28 mouse cellular contexts compared by ENCODE assay signal in the genomic region with DNA sequence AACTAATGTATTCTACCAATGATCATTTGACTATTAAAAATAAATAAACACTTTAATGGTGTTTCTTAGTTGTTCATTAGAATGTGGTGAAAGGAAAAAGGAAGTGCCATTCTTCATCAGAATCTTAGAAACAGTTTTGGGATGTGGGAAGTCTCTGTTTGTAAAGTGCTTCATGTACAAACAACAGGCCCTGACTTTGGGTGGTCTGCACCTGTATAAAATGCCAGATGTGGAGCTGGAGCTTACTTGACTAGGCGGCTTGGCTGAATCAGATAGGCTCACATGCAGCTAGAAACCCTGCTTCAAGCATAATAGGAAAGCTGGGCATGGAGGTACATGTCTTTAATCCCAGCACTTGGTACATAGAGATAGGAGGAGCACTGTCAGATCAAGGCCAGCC.
DNase-seq lines count a peak whose midpoint lies in the region; ATAC-seq lines count a peak whose summit lies in the region.
"Had no signal": no experiment of that assay in that cellular context is flagged by ENCODE, and none has a peak within 500 bp of the region (broad histone marks: within the 10 kb centered on the region; RNA-seq: fewer than 3 reads in every experiment).

No protein-coding gene starts in this region.

- no peak overlapping the region for H3K4me2 ChIP-seq in limb, embryonic 11.5 days (ENCODE audit: low read depth, severe bottlenecking)
- H3K4me2 ChIP-seq in limb, embryonic 13.5 days (replicated peaks) = no peak overlapping the region
- H3K4me2 ChIP-seq: embryonic facial prominence, embryonic 13.5 days; embryonic facial prominence, embryonic 15.5 days; forebrain, embryonic 12.5 days had no signal

- H3K4me1 ChIP-seq in limb, embryonic 11.5 days (ENCODE audit: control insufficient read depth, insufficient read depth, low read length) = no peaks in the 10 kb centered on the region
- H3K4me1 ChIP-seq in limb, embryonic 10.5 days = no peaks in the 10 kb centered on the region
- H3K4me1 ChIP-seq in limb, embryonic 13.5 days = no peaks in the 10 kb centered on the region
- H3K4me1 ChIP-seq: embryonic facial prominence, embryonic 13.5 days; embryonic facial prominence, embryonic 15.5 days; forebrain, embryonic 10.5 days; forebrain, embryonic 12.5 days had no signal

- DNase-seq in limb, embryonic 11.5 days (ENCODE audit: low spot score) = peak; percentile 30
- no peak for DNase-seq in limb, embryonic 10.5 days (ENCODE audit: low spot score)
- no peak for DNase-seq in heart, postnatal 14 days
- DNase-seq in adrenal gland, adult (ENCODE audit: inconsistent age in 2 of 2, low spot score in 1 of 2) = no peak
- DNase-seq: adrenal gland, adult 2 months; adrenal gland, postnatal 10 days; adrenal gland, postnatal 25 days; B cell, adult 2 months; cerebellum, adult 11 months; cerebellum, adult 18-20 months; cerebellum, adult 8-10 months; cerebellum, adult 9-11 months; cerebellum, postnatal 14 days; cerebellum, postnatal 36 days; embryo, embryonic 11 days had no signal

- no peak overlapping the region for H3K27ac ChIP-seq in limb, embryonic 11.5 days (replicated peaks; ENCODE audit: low read depth, low read length)
- H3K27ac ChIP-seq in limb, embryonic 10.5 days = no peak overlapping the region; the same call in 1 of the 2 replicates
- no peak overlapping the region for H3K27ac ChIP-seq in limb, embryonic 13.5 days
- H3K27ac ChIP-seq: embryonic facial prominence, embryonic 13.5 days; embryonic facial prominence, embryonic 15.5 days; forebrain, embryonic 10.5 days; forebrain, embryonic 12.5 days had no signal

- H3K9me3 ChIP-seq in limb, embryonic 11.5 days (ENCODE audit: control insufficient read depth, low read length) = no peaks in the 10 kb centered on the region
- H3K9me3 ChIP-seq in limb, embryonic 10.5 days (replicated peaks) = no peaks in the 10 kb centered on the region
- no peaks in the 10 kb centered on the region for H3K9me3 ChIP-seq in limb, embryonic 13.5 days
- H3K9me3 ChIP-seq: embryonic facial prominence, embryonic 13.5 days; embryonic facial prominence, embryonic 15.5 days; forebrain, embryonic 10.5 days; forebrain, embryonic 12.5 days; G1E had no signal

- H3K27me3 ChIP-seq in limb, embryonic 11.5 days (ENCODE audit: control insufficient read depth, insufficient read depth, low read length) = no peaks in the 10 kb centered on the region
- no peaks in the 10 kb centered on the region for H3K27me3 ChIP-seq in limb, embryonic 10.5 days (ENCODE audit: low read depth, poor library complexity, severe bottlenecking)
- no peaks in the 10 kb centered on the region for H3K27me3 ChIP-seq in limb, embryonic 13.5 days
- H3K27me3 ChIP-seq: CH12.LX; embryonic facial prominence, embryonic 13.5 days; embryonic facial prominence, embryonic 15.5 days; forebrain, embryonic 12.5 days; Patski had no signal

- intact Hi-C loops in heart, postnatal 14 days (cut with DNase I) = no loop called here

- ATAC-seq in limb, embryonic 11.5 days (ENCODE audit: insufficient number of reproducible peaks, low FRiP score, low TSS enrichment, low read depth) = no peak
- ATAC-seq in limb, embryonic 13.5 days (ENCODE audit: low FRiP score, low read depth) = 0 out of 2 replicates have a peak, but pooled peaks have one; percentile 59
- ATAC-seq: activated CD4-positive, CD25-positive, alpha-beta regulatory T cell, adult 4 months; CD4-positive, CD25-positive, alpha-beta regulatory T cell, adult 4 months; forebrain, embryonic 14.5 days; forebrain, embryonic 16.5 days; Patski had no signal

- 50% methylated on average over 1 of the region's 1 CpGs for WGBS in limb, embryonic 11.5 days
- 83% methylated on average over 1 of the region's 1 CpGs for WGBS in limb, embryonic 10.5 days
- WGBS in limb, embryonic 13.5 days = 24% methylated on average over 1 of the region's 1 CpGs

- H3K9ac ChIP-seq in limb, embryonic 11.5 days (ENCODE audit: low read length) = no peak overlapping the region
- no peak overlapping the region for H3K9ac ChIP-seq in limb, embryonic 13.5 days
- H3K9ac ChIP-seq: embryonic facial prominence, embryonic 13.5 days; embryonic facial prominence, embryonic 15.5 days; forebrain, embryonic 12.5 days had no signal

- no peak overlapping the region for H3K4me3 ChIP-seq in limb, embryonic 11.5 days (ENCODE audit: low read depth, low read length)
- no peak overlapping the region for H3K4me3 ChIP-seq in limb, embryonic 10.5 days
- no peak overlapping the region for H3K4me3 ChIP-seq in limb, embryonic 13.5 days
- H3K4me3 ChIP-seq: embryonic facial prominence, embryonic 13.5 days; embryonic facial prominence, embryonic 15.5 days; erythroblast, embryonic 14.5 days; forebrain, embryonic 10.5 days; forebrain, embryonic 12.5 days had no signal

- H3K36me3 ChIP-seq in limb, embryonic 11.5 days (ENCODE audit: control insufficient read depth, insufficient read depth, low read length) = no peaks in the 10 kb centered on the region
- H3K36me3 ChIP-seq in limb, embryonic 10.5 days = no peaks in the 10 kb centered on the region
- H3K36me3 ChIP-seq in limb, embryonic 13.5 days = no peaks in the 10 kb centered on the region
- H3K36me3 ChIP-seq: embryonic facial prominence, embryonic 13.5 days; embryonic facial prominence, embryonic 15.5 days; forebrain, embryonic 10.5 days; forebrain, embryonic 12.5 days; G1E had no signal
